In genomic region chr7:115663399-115663798, GRCm38 (mm10) we compare ENCODE assay signal across 13 mouse cellular contexts.
"Had no signal": no experiment of that assay in that cellular context is flagged by ENCODE, and none has a peak within 500 bp of the region (broad histone marks: within the 10 kb centered on the region; RNA-seq: fewer than 3 reads in every experiment).

No protein-coding gene starts in this region.

- H3K4me3 ChIP-seq: left cerebral cortex, adult 2 months; limb, embryonic 10.5 days; liver, embryonic 15.5 days had no signal

- H3K27me3 ChIP-seq: liver, embryonic 15.5 days had no signal

- H3K36me3 ChIP-seq: limb, embryonic 10.5 days had no signal

- ATAC-seq: lung, postnatal 0 days; midbrain, embryonic 16.5 days had no signal

- H3K27ac ChIP-seq: left cerebral cortex, adult 2 months; limb, embryonic 10.5 days; liver, embryonic 15.5 days; stomach, postnatal 0 days had no signal

- H3K9ac ChIP-seq: liver, embryonic 15.5 days had no signal

- H3K4me2 ChIP-seq: liver, embryonic 11.5 days; liver, embryonic 15.5 days had no signal

- DNase-seq: kidney, postnatal 25 days; lung, adult 2 months; lung, postnatal 36 days; right cerebral cortex, postnatal 14 days; thymus, adult 18-20 months; thymus, postnatal 14 days had no signal

- H3K4me1 ChIP-seq: liver, embryonic 15.5 days had no signal

- H3K9me3 ChIP-seq: limb, embryonic 10.5 days; liver, embryonic 15.5 days had no signal
